Mouse (Mus musculus): ENCODE data around the gene Ifngr2. TPM values are rescaled to one million over a fixed set of nuclear protein-coding genes. Genes with fewer than 3 reads are reported as not detected.

Ifngr2 gene
- polyA plus RNA-seq, 1 experiment from 2014 or later = 99.9 TPM

DNA sequence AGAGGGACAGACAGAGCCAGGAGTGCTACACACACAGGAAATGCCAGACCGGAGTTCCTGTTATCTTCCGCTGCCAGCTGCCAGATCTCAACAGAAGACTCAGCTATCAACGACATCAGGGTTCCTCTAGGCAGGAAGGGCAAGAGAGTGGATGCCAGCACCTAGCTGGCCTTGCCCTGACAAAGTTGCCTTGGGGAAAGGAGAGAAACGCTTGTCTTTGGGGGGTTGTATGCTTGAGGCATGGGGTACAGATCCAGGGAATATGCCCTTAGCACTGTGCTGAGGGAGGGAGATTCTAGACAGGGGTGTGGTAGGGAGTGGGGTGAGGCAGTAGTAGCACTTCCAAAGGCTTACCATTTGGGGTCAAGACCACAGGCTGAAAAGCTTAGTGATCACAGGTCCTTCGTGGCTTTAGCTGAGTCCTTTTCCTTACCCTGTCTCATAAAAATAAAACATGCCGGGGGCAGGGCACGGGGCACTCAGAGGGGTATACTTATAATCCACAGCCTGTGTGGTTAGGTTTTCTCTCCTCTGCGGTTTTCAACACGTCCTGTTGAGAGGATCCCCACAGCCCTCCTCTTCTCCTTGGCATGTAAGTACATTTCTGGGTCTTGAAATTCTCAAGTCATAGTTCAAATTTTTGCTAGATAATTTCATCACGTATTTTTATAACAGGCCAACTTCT, 1.1 kb upstream of the Ifngr2 start:
- WGBS = 70% methylated on average over 10 of the region's 10 CpGs
- H3K27me3 ChIP-seq (ENCODE audit: control insufficient read depth, insufficient read depth, low read length) = no peaks in the 10 kb centered on the region
- no peak for ATAC-seq (ENCODE audit: low read depth)
- H3K4me2 ChIP-seq (ENCODE audit: low read depth, low read length) = no peak overlapping the region
- no peak overlapping the region for H3K4me3 ChIP-seq (ENCODE audit: low read depth, low read length)
- no peaks in the 10 kb centered on the region for H3K36me3 ChIP-seq (ENCODE audit: control insufficient read depth, insufficient read depth, low read length)
- H3K9me3 ChIP-seq (ENCODE audit: control insufficient read depth, low read length) = no peaks in the 10 kb centered on the region
- H3K27ac ChIP-seq (ENCODE audit: low read depth, low read length) = no peak overlapping the region
- no peak overlapping the region for H3K9ac ChIP-seq (replicated peaks; ENCODE audit: low read depth, low read length)
- H3K4me1 ChIP-seq (ENCODE audit: control insufficient read depth, insufficient read depth, low read length) = peaks cover 15% of the 10 kb centered on the region

GRCm38 (mm10) chr16:91546391-91546835, 459 bp upstream of the Ifngr2 start:
- Histone ChIP-seq H3K36me3 (ENCODE audit: control insufficient read depth, insufficient read depth, low read length) (no peaks in the 10 kb centered on the region), H3K4me2 (ENCODE audit: low read depth, low read length) (peak overlapping the region; percentile 72), H3K4me3 (ENCODE audit: low read depth, low read length) (peak overlapping the region; percentile 95), H3K27me3 (ENCODE audit: control insufficient read depth, insufficient read depth, low read length) (no peaks in the 10 kb centered on the region), H3K9ac (replicated peaks; ENCODE audit: low read depth, low read length) (peak overlapping the region; percentile 98), H3K4me1 (ENCODE audit: control insufficient read depth, insufficient read depth, low read length) (peaks cover 15% of the 10 kb centered on the region), H3K9me3 (ENCODE audit: control insufficient read depth, low read length) (no peaks in the 10 kb centered on the region), H3K27ac (ENCODE audit: low read depth, low read length) (no peak overlapping the region)
- peak; percentile 45 for ATAC-seq (ENCODE audit: low read depth)
- 8% methylated on average over 14 of the region's 14 CpGs for WGBS

GRCm38 (mm10) chr16:91547974-91548373, 1.1 kb downstream of the Ifngr2 start:
- ATAC-seq (ENCODE audit: low read depth) = no peak
- 23% methylated on average over 5 of the region's 5 CpGs for WGBS

GRCm38 (mm10) chr16:91548586-91548985, 1.7 kb downstream of the Ifngr2 start:
- peaks cover 15% of the 10 kb centered on the region for H3K4me1 ChIP-seq (ENCODE audit: control insufficient read depth, insufficient read depth, low read length)
- WGBS = 18% methylated on average over 5 of the region's 5 CpGs
- H3K9ac ChIP-seq (replicated peaks; ENCODE audit: low read depth, low read length) = no peak overlapping the region
- peak overlapping the region; percentile 95; the same call in 1 of the 2 replicates for H3K4me3 ChIP-seq (ENCODE audit: low read depth, low read length)
- H3K4me2 ChIP-seq (ENCODE audit: low read depth, low read length) = peak overlapping the region; percentile 72
- H3K27ac ChIP-seq (ENCODE audit: low read depth, low read length) = no peak overlapping the region
- H3K9me3 ChIP-seq (ENCODE audit: control insufficient read depth, low read length) = no peaks in the 10 kb centered on the region
- no peak for ATAC-seq (ENCODE audit: low read depth)
- H3K36me3 ChIP-seq (ENCODE audit: control insufficient read depth, insufficient read depth, low read length) = no peaks in the 10 kb centered on the region
- H3K27me3 ChIP-seq (ENCODE audit: control insufficient read depth, insufficient read depth, low read length) = no peaks in the 10 kb centered on the region

More at GRCm38 (mm10) chr16:91547974-91548373, 1.1 kb downstream of the Ifngr2 start:
- Histone ChIP-seq H3K27me3 (ENCODE audit: control insufficient read depth, insufficient read depth, low read length) (no peaks in the 10 kb centered on the region), H3K9me3 (ENCODE audit: control insufficient read depth, low read length) (no peaks in the 10 kb centered on the region), H3K9ac (replicated peaks; ENCODE audit: low read depth, low read length) (peak overlapping the region; percentile 98; the same call in 1 of the 2 replicates), H3K4me3 (ENCODE audit: low read depth, low read length) (peak overlapping the region; percentile 95), H3K27ac (ENCODE audit: low read depth, low read length) (no peak overlapping the region), H3K4me1 (ENCODE audit: control insufficient read depth, insufficient read depth, low read length) (peaks cover 15% of the 10 kb centered on the region), H3K4me2 (ENCODE audit: low read depth, low read length) (peak overlapping the region; percentile 72), H3K36me3 (ENCODE audit: control insufficient read depth, insufficient read depth, low read length) (no peaks in the 10 kb centered on the region)

GRCm38 (mm10) chr16:91548996-91549395, 2.1 kb downstream of the Ifngr2 start:
- Histone ChIP-seq H3K4me1 (ENCODE audit: control insufficient read depth, insufficient read depth, low read length) (peaks cover 15% of the 10 kb centered on the region), H3K36me3 (ENCODE audit: control insufficient read depth, insufficient read depth, low read length) (no peaks in the 10 kb centered on the region), H3K9ac (replicated peaks; ENCODE audit: low read depth, low read length) (no peak overlapping the region), H3K4me2 (ENCODE audit: low read depth, low read length) (peak overlapping the region; percentile 72), H3K4me3 (ENCODE audit: low read depth, low read length) (peak overlapping the region; percentile 95; the same call in 1 of the 2 replicates), H3K27ac (ENCODE audit: low read depth, low read length) (no peak overlapping the region), H3K9me3 (ENCODE audit: control insufficient read depth, low read length) (no peaks in the 10 kb centered on the region), H3K27me3 (ENCODE audit: control insufficient read depth, insufficient read depth, low read length) (no peaks in the 10 kb centered on the region)
- 17% methylated on average over 2 of the region's 2 CpGs for WGBS
- no peak for ATAC-seq (ENCODE audit: low read depth)

- Histone ChIP-seq H3K9ac (replicated peaks; ENCODE audit: low read depth, low read length) (no peak overlapping the region), H3K4me1 (ENCODE audit: control insufficient read depth, insufficient read depth, low read length) (peaks cover 15% of the 10 kb centered on the region), H3K27ac (ENCODE audit: low read depth, low read length) (no peak overlapping the region), H3K36me3 (ENCODE audit: control insufficient read depth, insufficient read depth, low read length) (no peaks in the 10 kb centered on the region), H3K27me3 (ENCODE audit: control insufficient read depth, insufficient read depth, low read length) (no peaks in the 10 kb centered on the region), H3K9me3 (ENCODE audit: control insufficient read depth, low read length) (no peaks in the 10 kb centered on the region), H3K4me2 (ENCODE audit: low read depth, low read length) (no peak overlapping the region; the same call in 1 of the 2 replicates), H3K4me3 (ENCODE audit: low read depth, low read length) (no peak overlapping the region)
- 66% methylated on average over 5 of the region's 5 CpGs for WGBS
- ATAC-seq (ENCODE audit: low read depth) = no peak
Measured at GRCm38 (mm10) chr16:91549616-91550015, 2.7 kb downstream of the Ifngr2 start.

GRCm38 (mm10) chr16:91551081-91551524, 4.2 kb downstream of the Ifngr2 start:
- Histone ChIP-seq H3K9me3 (ENCODE audit: control insufficient read depth, low read length) (no peaks in the 10 kb centered on the region), H3K4me1 (ENCODE audit: control insufficient read depth, insufficient read depth, low read length) (peaks cover 15% of the 10 kb centered on the region), H3K36me3 (ENCODE audit: control insufficient read depth, insufficient read depth, low read length) (0 out of 2 replicates have a peak, but pooled peaks cover 5% of the 10 kb centered on the region), H3K9ac (replicated peaks; ENCODE audit: low read depth, low read length) (no peak overlapping the region), H3K4me3 (ENCODE audit: low read depth, low read length) (no peak overlapping the region), H3K4me2 (ENCODE audit: low read depth, low read length) (no peak overlapping the region), H3K27me3 (ENCODE audit: control insufficient read depth, insufficient read depth, low read length) (no peaks in the 10 kb centered on the region), H3K27ac (ENCODE audit: low read depth, low read length) (no peak overlapping the region)
- no peak for ATAC-seq (ENCODE audit: low read depth)
- 81% methylated on average over 10 of the region's 10 CpGs for WGBS

- no peaks in the 10 kb centered on the region for H3K27me3 ChIP-seq (ENCODE audit: control insufficient read depth, insufficient read depth, low read length)
- 72% methylated on average over 9 of the region's 9 CpGs for WGBS
- no peaks in the 10 kb centered on the region for H3K9me3 ChIP-seq (ENCODE audit: control insufficient read depth, low read length)
- 0 out of 2 replicates have a peak, but pooled peaks cover 5% of the 10 kb centered on the region for H3K36me3 ChIP-seq (ENCODE audit: control insufficient read depth, insufficient read depth, low read length)
- no peak overlapping the region for H3K4me3 ChIP-seq (ENCODE audit: low read depth, low read length)
- no peak for ATAC-seq (ENCODE audit: low read depth)
- peaks cover 15% of the 10 kb centered on the region for H3K4me1 ChIP-seq (ENCODE audit: control insufficient read depth, insufficient read depth, low read length)
- no peak overlapping the region for H3K9ac ChIP-seq (replicated peaks; ENCODE audit: low read depth, low read length)
- no peak overlapping the region for H3K27ac ChIP-seq (ENCODE audit: low read depth, low read length)
- H3K4me2 ChIP-seq (ENCODE audit: low read depth, low read length) = no peak overlapping the region
Measured at GRCm38 (mm10) chr16:91552072-91552471, 5.2 kb downstream of the Ifngr2 start.

DNA sequence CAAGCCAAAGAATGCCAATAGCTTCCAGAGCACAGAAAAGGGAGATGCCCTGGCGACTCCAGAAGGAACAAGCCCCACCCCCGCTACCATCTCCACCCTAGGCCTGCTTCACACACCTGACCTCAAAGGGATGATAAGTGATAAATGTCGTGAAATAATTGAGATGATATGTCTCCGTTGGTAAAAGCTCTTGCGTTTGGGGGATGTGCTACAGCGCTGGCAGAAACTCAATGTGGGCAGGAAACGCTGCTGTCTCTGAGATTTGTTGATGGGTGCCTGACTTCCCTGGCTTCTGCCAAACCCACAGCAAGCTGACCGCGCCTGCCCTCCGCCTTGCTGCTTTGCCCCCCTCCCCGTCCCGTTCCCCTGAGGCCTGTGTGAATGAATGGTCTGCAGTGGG, 6.8 kb downstream of the Ifngr2 start:
- Histone ChIP-seq H3K4me3 (ENCODE audit: low read depth, low read length) (no peak overlapping the region), H3K27ac (ENCODE audit: low read depth, low read length) (no peak overlapping the region), H3K36me3 (ENCODE audit: control insufficient read depth, insufficient read depth, low read length) (peaks cover 9% of the 10 kb centered on the region; the same call in 1 of the 2 replicates), H3K9me3 (ENCODE audit: control insufficient read depth, low read length) (no peaks in the 10 kb centered on the region), H3K27me3 (ENCODE audit: control insufficient read depth, insufficient read depth, low read length) (no peaks in the 10 kb centered on the region), H3K4me2 (ENCODE audit: low read depth, low read length) (no peak overlapping the region), H3K4me1 (ENCODE audit: control insufficient read depth, insufficient read depth, low read length) (peaks cover 5% of the 10 kb centered on the region), H3K9ac (replicated peaks; ENCODE audit: low read depth, low read length) (no peak overlapping the region)
- 50% methylated on average over 12 of the region's 12 CpGs for WGBS
- ATAC-seq (ENCODE audit: low read depth) = no peak
